Mouse (Mus musculus) spleen, adult 2 months (tissue): ENCODE measurements around the gene Apon. TPM values are rescaled to one million over a fixed set of nuclear protein-coding genes. Genes with fewer than 3 reads are reported as not detected.
"Not testable (repeated sequence)": the region's sequence is repeated elsewhere in the genome, so short reads cannot be mapped to it uniquely, and the experiment has no call there.

ENCODE experiments used
- DNase-seq, 2 experiments: peaks; one replicate each; pipeline versions ENCODE4 v3.0.0 to v3.0.0-alpha.2; 2012 to 2021; ENCODE audit warnings: low spot score in 2 of 2, low read depth in 1 of 2
- H3K27ac ChIP-seq: fragments of 200-500 bp; 2 replicates; pipeline ENCODE4 v1.5.1; 2012; ENCODE audit warnings: low read length, inconsistent platforms; ENCODE audit not compliant: insufficient read depth
- H3K27me3 ChIP-seq: fragments of 200-500 bp; 2 replicates; pipeline ENCODE4 v1.6.1; 2012; ENCODE audit warnings: mild to moderate bottlenecking, moderate library complexity, low read length, inconsistent platforms; ENCODE audit not compliant: control insufficient read depth, insufficient read depth
- H3K36me3 ChIP-seq: fragments of 200-500 bp; 2 replicates; pipeline ENCODE4 v1.6.1; 2012; ENCODE audit warnings: mild to moderate bottlenecking, low read length, inconsistent platforms; ENCODE audit not compliant: control insufficient read depth, insufficient read depth
- H3K4me1 ChIP-seq: fragments of 200-500 bp; 2 replicates; pipeline ENCODE4 v1.6.1; 2011; ENCODE audit warnings: inconsistent platforms; ENCODE audit not compliant: control insufficient read depth, insufficient read depth, insufficient read length
- H3K4me3 ChIP-seq: fragments of 200-500 bp; 2 replicates; pipeline ENCODE4 v1.5.1; 2011; ENCODE audit warnings: mild to moderate bottlenecking, inconsistent platforms; ENCODE audit not compliant: insufficient read depth, insufficient read length; ENCODE audit errors: extremely low read depth
- CTCF ChIP-seq: fragments of 200-500 bp; IDR thresholded peaks from 2 replicates; pipeline ENCODE4 v1.5.1; 2011; ENCODE audit warnings: mild to moderate bottlenecking, inconsistent platforms; ENCODE audit not compliant: insufficient read depth, insufficient read length, insufficient replicate concordance; ENCODE audit errors: extremely low read depth
- POLR2A ChIP-seq: fragments of 200-500 bp; IDR thresholded peaks from 2 replicates; pipeline ENCODE4 v1.6.1; 2011; ENCODE audit warnings: low read depth, low read length, inconsistent platforms
- WGBS: fragments of 180-500 bp; shearing (Covaris S2); methylation state at CpG from one replicate; pipeline ENCODE4 v1.1.7; 2018; 5-methylcytosine and 5-hydroxymethylcytosine counted together
- polyA plus RNA-seq: library from polyadenylated mRNA; depleted of rRNA; stranded (reverse); fragments of >200 nt; gene quantifications from 2 replicates; pipeline ENCODE4 v1.2.3, GENCODE M21; 2012

The Apon gene
- polyA plus RNA-seq, 1 experiment: 0.06 TPM

DNA sequence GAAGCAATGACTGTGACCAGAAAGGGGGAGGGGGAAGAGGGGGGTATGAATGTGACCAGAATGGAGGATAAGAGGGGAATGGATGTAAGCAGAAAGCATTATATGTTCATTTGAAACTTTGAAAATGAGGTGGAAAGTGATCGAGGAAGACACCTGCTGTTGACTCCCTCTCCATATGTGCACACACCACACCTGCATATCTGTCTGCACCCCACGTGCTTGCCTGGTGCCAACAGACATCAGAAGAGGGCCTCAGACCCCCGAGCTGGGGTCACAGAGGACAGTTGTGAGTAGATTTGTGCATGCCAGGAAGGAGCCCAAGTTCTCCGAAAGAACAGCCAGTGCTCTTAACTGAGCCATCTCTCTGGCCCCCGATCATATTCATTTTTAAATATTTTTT is 6.0 kb downstream of the Apon start:
- no peak overlapping the region for H3K4me3 ChIP-seq
- H3K4me1 ChIP-seq: peaks cover 21% of the 10 kb centered on the region
- WGBS: 70% methylated on average over 5 of the region's 5 CpGs
- H3K27ac ChIP-seq: no peak overlapping the region
- TF ChIP-seq POLR2A: no peak
- TF ChIP-seq CTCF: no peak
- no peak for DNase-seq
- no peaks in the 10 kb centered on the region for H3K36me3 ChIP-seq
- no peaks in the 10 kb centered on the region for H3K27me3 ChIP-seq

- not testable (repeated sequence) for H3K27ac ChIP-seq, H3K4me3 ChIP-seq, DNase-seq, H3K36me3 ChIP-seq, H3K27me3 ChIP-seq
- WGBS: 91% methylated on average over 7 of the region's 7 CpGs
- H3K4me1 ChIP-seq: peaks cover 21% of the 10 kb centered on the region
These were observed 6.5 kb downstream of the Apon start for GRCm38 (mm10) chr10:128260376-128260775.

GRCm38 (mm10) chr10:128262300-128262699 is 8.4 kb downstream of the Apon start:
- H3K4me3 ChIP-seq: no peak overlapping the region
- no peaks in the 10 kb centered on the region for H3K27me3 ChIP-seq
- no peak for DNase-seq
- TF ChIP-seq CTCF (no peak), POLR2A (no peak)
- H3K36me3 ChIP-seq: no peaks in the 10 kb centered on the region
- 95% methylated on average over 22 of the region's 22 CpGs for WGBS
- peak overlapping the region; percentile 85 for H3K27ac ChIP-seq
- H3K4me1 ChIP-seq: peaks cover 21% of the 10 kb centered on the region

GRCm38 (mm10) chr10:128263393-128264310 is 9.8 kb downstream of the Apon start:
- H3K36me3 ChIP-seq: no peaks in the 10 kb centered on the region
- no peaks in the 10 kb centered on the region for H3K27me3 ChIP-seq
- peak overlapping the region; percentile 85 for H3K27ac ChIP-seq
- peak in 1 of 2 experiments; percentile 36 for DNase-seq
- TF ChIP-seq CTCF: no peak
- H3K4me1 ChIP-seq: peaks cover 21% of the 10 kb centered on the region
- 30% methylated on average over 6 of the region's 6 CpGs for WGBS
- H3K4me3 ChIP-seq: no peak overlapping the region

GRCm38 (mm10) chr10:128268371-128268770 is 14.5 kb downstream of the Apon start, which contains the start of gene Apof:
Gene Apof (plus strand): TSS chr10:128268671.
- Histone ChIP-seq H3K27me3 (no peaks in the 10 kb centered on the region), H3K36me3 (no peaks in the 10 kb centered on the region), H3K27ac (no peak within 1 kb of the TSS; the same call in 1 of the 2 replicates), H3K4me1 (peaks cover 3% of the 10 kb centered on the region), H3K4me3 (no peak within 1 kb of the TSS)
- WGBS: 95% methylated on average over 6 of the region's 6 CpGs
- no peak for DNase-seq
- TF ChIP-seq POLR2A (no peak), CTCF (no peak)

DNA sequence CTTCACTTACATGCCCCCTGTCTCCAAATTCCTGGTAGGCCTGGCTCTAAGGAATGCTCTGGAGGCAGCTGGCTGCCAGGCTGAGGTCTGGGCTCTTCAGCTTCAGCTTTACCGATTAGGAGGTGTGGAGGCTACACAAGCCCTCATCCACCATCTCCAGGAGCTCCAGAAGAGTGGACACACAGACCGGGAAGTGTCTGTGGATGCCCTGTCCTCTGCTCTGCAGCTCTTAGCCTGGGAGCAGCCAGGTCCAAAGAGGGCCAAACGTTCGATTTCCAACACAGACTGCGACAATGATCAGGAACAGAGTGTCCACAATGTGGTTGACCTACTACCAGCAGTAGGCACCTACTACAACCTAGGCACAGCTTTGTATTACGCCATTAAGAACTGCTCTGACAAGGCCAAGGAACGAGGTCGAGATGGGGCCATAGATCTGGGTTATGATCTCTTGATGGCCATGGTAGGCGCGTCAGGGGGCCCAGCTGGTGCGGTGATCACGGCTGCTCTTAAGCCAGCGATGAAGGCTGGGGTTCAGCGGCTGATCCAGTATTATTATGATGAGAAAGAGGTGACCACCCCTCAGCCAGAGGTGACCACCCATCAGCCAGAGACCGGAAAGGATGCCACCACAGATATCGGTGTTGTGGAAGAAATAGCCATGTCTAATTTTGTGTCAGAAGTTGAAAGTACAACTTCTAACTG is 15.5 kb downstream of the Apon start:
- DNase-seq: no peak
- H3K27me3 ChIP-seq: no peaks in the 10 kb centered on the region
- H3K36me3 ChIP-seq: no peaks in the 10 kb centered on the region
- WGBS: 93% methylated on average over 16 of the region's 16 CpGs
- TF ChIP-seq POLR2A (no peak), CTCF (no peak)
- H3K27ac ChIP-seq: peak overlapping the region; percentile 62
- H3K4me3 ChIP-seq: no peak overlapping the region
- H3K4me1 ChIP-seq: no peaks in the 10 kb centered on the region; the same call in none of the 2 replicates

DNA sequence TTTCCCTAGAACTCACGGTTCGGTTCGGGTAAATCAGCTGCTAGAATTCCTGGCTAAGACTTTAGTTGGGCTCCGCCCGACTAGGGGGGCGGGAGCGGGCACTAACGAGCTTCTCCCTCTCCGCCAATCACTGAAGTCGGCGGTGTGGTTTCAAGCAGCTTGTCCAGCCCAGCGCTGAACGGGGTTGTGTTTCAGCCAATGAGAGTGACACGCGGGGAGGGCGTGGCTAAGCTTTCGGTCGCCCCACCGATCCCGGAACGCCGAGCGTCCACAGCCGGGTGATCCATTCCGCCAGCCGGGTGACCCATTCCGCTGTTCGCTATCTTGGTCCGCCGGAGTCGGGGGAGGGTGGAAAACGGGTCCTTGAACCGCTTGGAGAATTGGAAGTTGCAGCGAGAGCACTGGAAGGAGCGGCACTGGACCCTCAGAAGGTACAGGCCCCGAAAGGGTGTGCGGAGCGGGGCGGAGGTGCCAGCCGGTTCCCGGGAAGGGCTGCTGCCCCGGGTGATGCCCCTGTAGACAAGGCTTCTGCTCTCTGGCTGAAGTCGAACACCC is 16.5 kb downstream of the Apon start, which contains the start of gene Stat2:
Stat2 (plus strand) TSS at position 273 of the 555 bp plus-strand sequence.
- 0% methylated on average over 43 of the region's 43 CpGs for WGBS
- DNase-seq: peak; percentile 89 to 95
- no peaks in the 10 kb centered on the region; the same call in 1 of the 2 replicates for H3K4me1 ChIP-seq

More for the DNA sequence above, 16.5 kb downstream of the Apon start, which contains the start of gene Stat2:
- H3K27me3 ChIP-seq: no peaks in the 10 kb centered on the region
- peak within 1 kb of the TSS; percentile 64 for H3K27ac ChIP-seq
- H3K4me3 ChIP-seq: peak within 1 kb of the TSS; percentile 77
- TF ChIP-seq CTCF (no peak), POLR2A (peak; percentile 73)
- H3K36me3 ChIP-seq: no peaks in the 10 kb centered on the region
